Mouse (Mus musculus): ENCODE results near the gene Tnfrsf17. TPM values are rescaled to one million over a fixed set of nuclear protein-coding genes. Genes with fewer than 3 reads are reported as not detected.
"Not testable (repeated sequence)": the region's sequence is repeated elsewhere in the genome, so short reads cannot be mapped to it uniquely, and the experiment has no call there.

The Tnfrsf17 gene
- total and polyA plus RNA-seq, 2 experiments from 2014 or later: 0.20 TPM; not detected in 1

- no peaks in the 10 kb centered on the region for H3K27me3 ChIP-seq (ENCODE audit: insufficient read depth, low read length)
- peaks cover 20% of the 10 kb centered on the region for H3K36me3 ChIP-seq (ENCODE audit: insufficient read depth, low read length)
- ATAC-seq (ENCODE audit: low FRiP score) (no peak), DNase-seq (ENCODE audit: low spot score) (no peak)
- H3K4me1 ChIP-seq (ENCODE audit: insufficient read depth, low read length): no peaks in the 10 kb centered on the region
- H3K4me2 ChIP-seq (ENCODE audit: low read depth, low read length, poor library complexity, severe bottlenecking): no peak overlapping the region
- H3K9ac ChIP-seq (replicated peaks; ENCODE audit: low read length, poor library complexity, severe bottlenecking): no peak overlapping the region
- no peak overlapping the region for H3K27ac ChIP-seq (ENCODE audit: low read depth, low read length)
- TF ChIP-seq CTCF (IDR thresholded peaks at IDR 0.05): no peak
- H3K9me3 ChIP-seq (ENCODE audit: low read length): no peaks in the 10 kb centered on the region
- no peak overlapping the region for H3K4me3 ChIP-seq (ENCODE audit: low read depth, low read length)
- WGBS: 74% methylated on average over 7 of the region's 7 CpGs
Measured at GRCm38 (mm10) chr16:11351903-11352302, 38.3 kb downstream of the Tnfrsf17 start.

DNA sequence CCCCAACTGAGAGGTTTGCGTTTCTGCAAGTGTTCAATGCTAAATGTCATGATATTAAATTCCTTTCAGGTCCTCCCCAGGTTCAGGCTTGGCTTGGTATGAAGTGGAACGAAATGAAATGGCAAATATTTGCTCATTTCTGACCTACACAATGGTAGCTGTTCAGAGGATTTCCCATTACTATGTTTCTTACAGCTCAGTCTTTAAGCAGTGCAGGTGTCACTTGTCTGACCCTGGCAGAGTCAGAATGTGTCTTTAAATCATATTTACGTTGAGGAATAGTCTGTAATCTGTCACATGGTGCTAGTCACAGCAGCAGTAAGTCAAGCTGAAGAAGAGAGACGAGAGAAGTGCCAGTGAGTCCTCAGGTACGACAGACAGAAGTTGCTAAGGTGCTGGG is 45.6 kb downstream of the Tnfrsf17 start:
- Histone ChIP-seq H3K9ac (replicated peaks; ENCODE audit: low read length, poor library complexity, severe bottlenecking) (no peak overlapping the region), H3K27me3 (ENCODE audit: insufficient read depth, low read length) (no peaks in the 10 kb centered on the region), H3K4me3 (ENCODE audit: low read depth, low read length) (no peak overlapping the region), H3K36me3 (ENCODE audit: insufficient read depth, low read length) (peaks cover 9% of the 10 kb centered on the region), H3K27ac (ENCODE audit: low read depth, low read length) (no peak overlapping the region), H3K4me2 (ENCODE audit: low read depth, low read length, poor library complexity, severe bottlenecking) (no peak overlapping the region), H3K4me1 (ENCODE audit: insufficient read depth, low read length) (no peaks in the 10 kb centered on the region), H3K9me3 (ENCODE audit: low read length) (no peaks in the 10 kb centered on the region)
- no peak for TF ChIP-seq CTCF (IDR thresholded peaks at IDR 0.05)
- DNase-seq (ENCODE audit: low spot score) (no peak), ATAC-seq (ENCODE audit: low FRiP score) (no peak)
- 79% methylated on average over 5 of the region's 5 CpGs for WGBS

DNA sequence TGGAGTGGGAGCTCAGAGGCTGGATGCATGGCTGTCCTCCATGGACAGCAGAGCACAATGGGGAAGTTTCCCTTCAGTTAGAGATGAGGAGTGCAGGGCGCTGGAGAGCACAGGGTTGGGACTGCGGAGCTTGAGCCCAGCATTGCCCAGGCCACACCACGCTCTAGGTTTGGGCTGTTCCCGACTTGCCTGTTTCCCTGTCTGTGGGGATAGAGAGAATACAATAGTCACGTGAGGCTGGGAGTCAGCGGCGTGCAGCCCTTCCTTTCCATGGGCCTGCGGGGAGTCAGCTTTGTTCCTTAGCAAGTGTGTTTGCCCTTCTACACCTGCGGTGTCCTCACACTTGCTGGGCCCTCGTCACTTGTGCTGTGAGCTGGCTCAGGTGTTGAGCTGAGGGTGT is 46.3 kb downstream of the Tnfrsf17 start:
- H3K9me3 ChIP-seq (ENCODE audit: low read length): no peaks in the 10 kb centered on the region
- no peaks in the 10 kb centered on the region for H3K27me3 ChIP-seq (ENCODE audit: insufficient read depth, low read length)
- ATAC-seq (ENCODE audit: low FRiP score): no peak
- peaks cover 5% of the 10 kb centered on the region; the same call in 1 of the 2 replicates for H3K36me3 ChIP-seq (ENCODE audit: insufficient read depth, low read length)
- no peak overlapping the region for H3K9ac ChIP-seq (replicated peaks; ENCODE audit: low read length, poor library complexity, severe bottlenecking)
- no peak for DNase-seq (ENCODE audit: low spot score)
- 22% methylated on average over 10 of the region's 10 CpGs for WGBS
- no peaks in the 10 kb centered on the region for H3K4me1 ChIP-seq (ENCODE audit: insufficient read depth, low read length)
- H3K27ac ChIP-seq (ENCODE audit: low read depth, low read length): no peak overlapping the region
- no peak overlapping the region for H3K4me2 ChIP-seq (ENCODE audit: low read depth, low read length, poor library complexity, severe bottlenecking)
- TF ChIP-seq CTCF (IDR thresholded peaks at IDR 0.05): no peak
- no peak overlapping the region for H3K4me3 ChIP-seq (ENCODE audit: low read depth, low read length)

GRCm38 (mm10) chr16:11360576-11360975 is 47.0 kb downstream of the Tnfrsf17 start:
- not testable (repeated sequence) for H3K4me2 ChIP-seq (ENCODE audit: low read depth, low read length, poor library complexity, severe bottlenecking); ATAC-seq (ENCODE audit: low FRiP score); H3K4me3 ChIP-seq (ENCODE audit: low read depth, low read length); H3K27me3 ChIP-seq (ENCODE audit: insufficient read depth, low read length); DNase-seq (ENCODE audit: low spot score); H3K27ac ChIP-seq (ENCODE audit: low read depth, low read length); H3K36me3 ChIP-seq (ENCODE audit: insufficient read depth, low read length); H3K9me3 ChIP-seq (ENCODE audit: low read length); H3K9ac ChIP-seq (replicated peaks; ENCODE audit: low read length, poor library complexity, severe bottlenecking); H3K4me1 ChIP-seq (ENCODE audit: insufficient read depth, low read length)
- WGBS: 85% methylated on average over 2 of the region's 2 CpGs

DNA sequence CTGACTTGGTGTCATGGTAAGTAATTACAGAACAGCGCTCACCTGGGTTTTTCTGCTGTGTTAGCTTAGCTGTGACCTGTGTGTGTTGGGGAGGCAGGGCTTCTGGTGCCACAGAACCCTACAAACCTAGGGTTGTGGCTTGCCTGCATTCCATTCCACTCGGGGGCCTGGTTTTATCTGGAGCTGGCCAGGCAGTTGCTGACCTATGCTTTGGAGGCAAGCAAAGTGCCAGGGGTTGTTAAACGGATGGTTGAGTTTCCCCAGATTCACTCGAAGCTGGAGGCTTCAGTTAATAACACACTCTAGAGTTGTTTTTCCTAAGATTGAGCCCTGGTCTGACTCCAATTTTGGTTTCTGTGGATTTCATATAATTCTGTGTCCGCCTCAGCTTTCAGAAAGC is 52.0 kb downstream of the Tnfrsf17 start:
- H3K36me3 ChIP-seq (ENCODE audit: insufficient read depth, low read length): peaks cover 4% of the 10 kb centered on the region; the same call in 1 of the 2 replicates
- H3K4me1 ChIP-seq (ENCODE audit: insufficient read depth, low read length): 0 out of 2 replicates have a peak, but pooled peaks cover 3% of the 10 kb centered on the region
- no peak for TF ChIP-seq CTCF (IDR thresholded peaks at IDR 0.05)
- DNase-seq (ENCODE audit: low spot score): no peak
- ATAC-seq (ENCODE audit: low FRiP score): no peak
- WGBS: 76% methylated on average over 5 of the region's 5 CpGs
- H3K27ac ChIP-seq (ENCODE audit: low read depth, low read length): no peak overlapping the region
- no peak overlapping the region for H3K4me3 ChIP-seq (ENCODE audit: low read depth, low read length)
- no peaks in the 10 kb centered on the region for H3K27me3 ChIP-seq (ENCODE audit: insufficient read depth, low read length)
- no peak overlapping the region for H3K9ac ChIP-seq (replicated peaks; ENCODE audit: low read length, poor library complexity, severe bottlenecking)
- H3K4me2 ChIP-seq (ENCODE audit: low read depth, low read length, poor library complexity, severe bottlenecking): no peak overlapping the region
- no peaks in the 10 kb centered on the region for H3K9me3 ChIP-seq (ENCODE audit: low read length)

DNA sequence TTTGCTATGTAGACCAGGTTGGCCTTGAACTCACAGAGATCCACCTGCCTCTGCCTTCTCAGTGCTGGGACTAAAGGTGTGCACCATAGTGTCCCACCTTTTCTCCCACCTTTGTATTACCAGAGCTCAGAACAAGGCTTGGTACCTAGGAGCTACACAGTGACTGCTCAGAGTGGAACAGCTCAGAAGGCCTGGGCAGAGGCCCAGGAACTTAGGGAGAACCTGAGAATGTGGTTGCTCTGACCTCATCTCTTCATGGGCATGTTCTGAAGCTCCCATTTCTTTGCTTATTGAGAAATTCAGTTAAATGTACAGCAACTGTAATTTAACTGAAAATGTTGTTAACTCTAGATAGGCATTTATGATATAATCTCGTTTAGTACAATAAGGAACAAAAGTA is 53.2 kb downstream of the Tnfrsf17 start:
- H3K4me3 ChIP-seq (ENCODE audit: low read depth, low read length): no peak overlapping the region
- no peaks in the 10 kb centered on the region for H3K9me3 ChIP-seq (ENCODE audit: low read length)
- H3K27me3 ChIP-seq (ENCODE audit: insufficient read depth, low read length): no peaks in the 10 kb centered on the region
- ATAC-seq (ENCODE audit: low FRiP score) (no peak), DNase-seq (ENCODE audit: low spot score) (no peak)
- H3K27ac ChIP-seq (ENCODE audit: low read depth, low read length): no peak overlapping the region
- WGBS: 75% methylated on average over 1 of the region's 1 CpGs
- H3K4me2 ChIP-seq (ENCODE audit: low read depth, low read length, poor library complexity, severe bottlenecking): no peak overlapping the region
- H3K36me3 ChIP-seq (ENCODE audit: insufficient read depth, low read length): peaks cover 7% of the 10 kb centered on the region; the same call in 1 of the 2 replicates
- TF ChIP-seq CTCF (IDR thresholded peaks at IDR 0.05): no peak
- 0 out of 2 replicates have a peak, but pooled peaks cover 3% of the 10 kb centered on the region for H3K4me1 ChIP-seq (ENCODE audit: insufficient read depth, low read length)
- no peak overlapping the region for H3K9ac ChIP-seq (replicated peaks; ENCODE audit: low read length, poor library complexity, severe bottlenecking)
